Mouse (Mus musculus) embryonic facial prominence, embryonic 14.5 days (tissue): ENCODE results near the gene Parp14. TPM values are rescaled to one million over a fixed set of nuclear protein-coding genes. Genes with fewer than 3 reads are reported as not detected.

Source experiments
- ATAC-seq: fragments of 200-750 bp; cut with Nextera tagmentation; 2 replicates; pipeline ENCODE4 v1.8.0; 2017; ENCODE audit warnings: low read depth, moderate number of reproducible peaks, moderate TSS enrichment
- DNase-seq: peaks from one replicate; pipeline ENCODE4 v3.0.0-alpha.2; 2015; ENCODE audit warnings: low spot score
- H3K27ac ChIP-seq: fragments of 300-500 bp; sonication (generic); replicated peaks from 2 replicates; pipeline ENCODE4 v1.5.1; 2014; ENCODE audit warnings: low read depth, mild to moderate bottlenecking, low read length, moderate library complexity
- H3K27me3 ChIP-seq: fragments of 300-500 bp; sonication (generic); replicated peaks from 2 replicates; pipeline ENCODE4 v1.6.1; 2014; ENCODE audit warnings: low read length; ENCODE audit not compliant: control insufficient read depth, insufficient read depth
- H3K36me3 ChIP-seq: fragments of 300-500 bp; sonication (generic); 2 replicates; pipeline ENCODE4 v1.6.1; 2014; ENCODE audit warnings: low read length, mixed read lengths; ENCODE audit not compliant: control insufficient read depth, insufficient read depth
- H3K4me1 ChIP-seq: fragments of 300-500 bp; sonication (generic); 2 replicates; pipeline ENCODE4 v1.6.1; 2014; ENCODE audit warnings: antibody characterized with exemption, low read length; ENCODE audit not compliant: control insufficient read depth, insufficient read depth
- H3K4me2 ChIP-seq: fragments of 300-500 bp; sonication (generic); 2 replicates; pipeline ENCODE4 v1.6.1; 2014; ENCODE audit warnings: low read depth, mild to moderate bottlenecking, low read length, moderate library complexity, mixed read lengths
- H3K4me3 ChIP-seq: fragments of 300-500 bp; sonication (generic); 2 replicates; pipeline ENCODE4 v1.5.1; 2014; ENCODE audit warnings: low read depth, mild to moderate bottlenecking, low read length
- H3K9ac ChIP-seq: fragments of 300-500 bp; sonication (generic); 2 replicates; pipeline ENCODE4 v1.6.1; 2014; ENCODE audit warnings: low read depth, mild to moderate bottlenecking, low read length, moderate library complexity, mixed read lengths
- H3K9me3 ChIP-seq: fragments of 300-500 bp; sonication (generic); 2 replicates; pipeline ENCODE4 v1.6.1; 2016; ENCODE audit warnings: low read length; ENCODE audit not compliant: control insufficient read depth
- WGBS: fragments of 180-500 bp; shearing (Covaris S2); extraction: QIAGEN DNeasy Blood & Tissue Kit; methylation state at CpG from one replicate; pipeline ENCODE4 v1.1.7; 2014; 5-methylcytosine and 5-hydroxymethylcytosine counted together
- polyA plus RNA-seq: library from polyadenylated mRNA; unstranded; fragments of >200 nt; fragmentation: Nextera tagmentation; extraction: Ambion mirVana; gene quantifications from 2 replicates; pipeline ENCODE4 v1.2.1, GENCODE M21; 2014

Gene Parp14
- polyA plus RNA-seq, 1 experiment from 2014 or later, result 1.3 TPM

DNA sequence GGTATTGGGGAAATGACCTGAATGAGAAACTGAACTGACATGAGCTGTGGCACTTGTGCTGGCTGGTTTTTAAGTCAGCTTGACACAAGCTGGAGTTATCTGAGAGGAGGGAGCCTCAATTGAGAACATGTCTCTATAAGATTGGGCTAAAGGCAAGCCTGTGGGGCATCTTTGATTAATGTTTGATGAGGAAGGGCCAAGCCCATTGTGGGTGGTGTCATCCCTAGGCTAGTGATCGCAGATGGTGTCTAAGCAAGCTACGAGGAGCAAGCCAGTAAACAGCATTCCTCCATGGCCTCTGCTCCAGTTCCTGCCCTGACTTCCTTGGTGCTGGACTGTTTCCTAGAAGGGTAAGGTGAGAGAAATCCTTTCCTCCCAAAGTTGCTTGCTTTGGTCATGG lies 62.5 kb downstream of the Parp14 start:
- Histone ChIP-seq H3K9ac (no peak overlapping the region), H3K9me3 (no peaks in the 10 kb centered on the region), H3K4me3 (no peak overlapping the region), H3K4me2 (no peak overlapping the region), H3K27me3 (no peaks in the 10 kb centered on the region), H3K36me3 (0 out of 2 replicates have a peak, but pooled peaks cover 4% of the 10 kb centered on the region), H3K27ac (no peak overlapping the region), H3K4me1 (no peaks in the 10 kb centered on the region)
- ATAC-seq, result no peak
- DNase-seq, result no peak
- WGBS, result 94% methylated on average over 2 of the region's 2 CpGs

DNA sequence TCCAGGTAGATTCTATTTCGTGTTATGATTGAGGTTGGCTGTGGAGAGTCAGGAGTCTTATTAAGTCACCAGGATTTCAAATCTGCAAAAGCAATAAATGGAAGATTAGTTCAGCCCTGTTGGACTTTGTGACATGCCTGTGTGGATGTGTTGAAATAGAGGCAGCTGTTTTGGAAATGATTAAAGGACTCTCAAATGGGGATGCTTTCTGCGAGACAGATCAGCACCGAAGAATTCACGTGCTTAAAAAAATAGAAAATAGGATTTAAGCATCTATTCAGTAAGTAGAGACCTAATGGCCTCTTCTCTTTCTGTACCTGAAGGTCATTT lies 63.7 kb downstream of the Parp14 start:
- no peaks in the 10 kb centered on the region for H3K9me3 ChIP-seq
- DNase-seq (no peak), ATAC-seq (no peak)
- no peaks in the 10 kb centered on the region for H3K4me1 ChIP-seq
- 90% methylated on average over 4 of the region's 4 CpGs for WGBS
- H3K9ac ChIP-seq, result no peak overlapping the region
- no peaks in the 10 kb centered on the region for H3K27me3 ChIP-seq
- 0 out of 2 replicates have a peak, but pooled peaks cover 4% of the 10 kb centered on the region for H3K36me3 ChIP-seq
- no peak overlapping the region for H3K27ac ChIP-seq
- H3K4me3 ChIP-seq, result no peak overlapping the region
- no peak overlapping the region for H3K4me2 ChIP-seq

DNA sequence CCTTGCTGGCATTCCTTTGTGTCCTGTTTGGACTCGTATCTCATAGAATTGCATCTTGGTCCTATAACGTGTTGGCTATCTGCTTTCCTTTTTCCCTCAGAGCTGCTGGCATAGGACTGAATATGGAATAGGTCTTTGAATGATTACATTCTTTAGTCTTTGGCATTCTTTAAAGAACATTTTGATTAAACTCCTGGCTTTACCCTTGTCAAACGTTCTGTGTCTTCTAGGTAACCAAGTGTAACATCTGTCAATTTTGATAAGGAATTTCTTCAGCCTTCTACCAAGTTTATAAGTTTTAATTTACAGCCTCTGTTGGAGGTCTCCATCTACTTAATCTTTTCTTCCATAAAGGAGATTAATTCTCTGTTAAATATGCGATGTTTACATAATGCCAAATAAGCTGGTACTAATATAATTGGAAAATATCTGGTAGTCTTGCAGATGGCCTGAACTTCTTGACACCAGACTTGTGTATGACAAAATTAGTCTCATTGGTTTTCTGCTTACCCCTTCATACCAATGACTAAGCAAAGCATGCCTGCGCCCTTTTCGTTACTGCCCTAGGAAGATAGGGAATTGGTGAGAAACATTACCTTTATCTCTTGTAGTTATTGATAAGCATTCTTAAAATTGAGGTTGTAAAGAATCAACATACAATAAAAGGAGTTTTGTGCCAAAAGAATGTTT lies 64.2 kb downstream of the Parp14 start:
- H3K4me2 ChIP-seq, result no peak overlapping the region
- H3K9ac ChIP-seq, result no peak overlapping the region
- no peaks in the 10 kb centered on the region for H3K27me3 ChIP-seq
- H3K27ac ChIP-seq, result no peak overlapping the region
- no peak for ATAC-seq
- H3K36me3 ChIP-seq, result 0 out of 2 replicates have a peak, but pooled peaks cover 4% of the 10 kb centered on the region
- H3K4me1 ChIP-seq, result no peaks in the 10 kb centered on the region
- H3K4me3 ChIP-seq, result no peak overlapping the region
- H3K9me3 ChIP-seq, result no peaks in the 10 kb centered on the region
- 85% methylated on average over 6 of the region's 6 CpGs for WGBS
- DNase-seq, result no peak

DNA sequence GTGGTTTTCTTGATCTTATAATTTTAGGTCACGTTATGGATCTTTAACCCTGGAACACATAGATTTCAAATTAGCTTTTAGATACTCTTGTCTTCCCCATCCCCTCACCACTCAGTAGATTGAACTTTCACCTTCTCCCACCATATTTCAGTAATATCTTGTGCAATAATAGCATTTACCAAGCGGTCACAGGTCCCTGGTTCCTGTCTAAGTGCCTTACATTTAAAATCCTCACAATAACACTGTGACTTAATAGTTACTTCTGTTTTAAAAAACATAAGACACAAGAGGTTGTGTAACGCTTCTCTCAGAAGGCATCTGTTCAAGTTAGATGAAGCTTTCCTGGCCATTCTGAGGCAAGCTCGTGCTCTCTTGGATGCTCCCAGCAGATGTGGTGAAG lies 67.6 kb downstream of the Parp14 start:
- Histone ChIP-seq H3K36me3 (peaks cover 17% of the 10 kb centered on the region; the same call in 1 of the 2 replicates), H3K9me3 (peaks cover 14% of the 10 kb centered on the region; the same call in 1 of the 2 replicates), H3K4me3 (no peak overlapping the region), H3K9ac (no peak overlapping the region), H3K4me1 (no peaks in the 10 kb centered on the region), H3K27ac (no peak overlapping the region), H3K4me2 (no peak overlapping the region), H3K27me3 (no peaks in the 10 kb centered on the region)
- WGBS, result 90% methylated on average over 4 of the region's 4 CpGs
- no peak for ATAC-seq
- no peak for DNase-seq

DNA sequence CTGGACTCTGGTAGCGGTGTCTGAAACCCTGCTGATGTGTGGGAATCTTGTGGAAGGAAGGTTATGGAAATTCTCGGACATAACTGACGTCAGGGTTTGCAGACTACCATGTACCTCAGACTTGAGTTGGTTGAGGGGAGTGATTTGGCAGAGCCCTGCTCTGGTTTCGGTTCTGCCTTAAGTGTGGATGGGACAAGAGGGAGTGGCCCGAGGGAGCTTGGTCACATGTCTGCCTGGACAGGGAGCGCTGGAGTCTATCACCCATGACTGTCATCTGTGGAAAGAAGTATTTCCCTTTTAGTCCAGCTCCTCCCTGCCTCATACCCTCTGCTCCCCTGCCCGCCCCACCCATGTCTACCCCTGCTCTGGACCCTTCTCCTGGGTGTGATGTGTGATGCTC lies 69.2 kb downstream of the Parp14 start:
- Histone ChIP-seq H3K9ac (no peak overlapping the region), H3K4me1 (no peaks in the 10 kb centered on the region), H3K27me3 (no peaks in the 10 kb centered on the region), H3K4me2 (no peak overlapping the region), H3K27ac (no peak overlapping the region), H3K36me3 (peaks cover 18% of the 10 kb centered on the region; the same call in 1 of the 2 replicates), H3K4me3 (no peak overlapping the region), H3K9me3 (peaks cover 15% of the 10 kb centered on the region; the same call in 1 of the 2 replicates)
- DNase-seq (no peak), ATAC-seq (no peak)
- WGBS, result 84% methylated on average over 7 of the region's 7 CpGs

DNA sequence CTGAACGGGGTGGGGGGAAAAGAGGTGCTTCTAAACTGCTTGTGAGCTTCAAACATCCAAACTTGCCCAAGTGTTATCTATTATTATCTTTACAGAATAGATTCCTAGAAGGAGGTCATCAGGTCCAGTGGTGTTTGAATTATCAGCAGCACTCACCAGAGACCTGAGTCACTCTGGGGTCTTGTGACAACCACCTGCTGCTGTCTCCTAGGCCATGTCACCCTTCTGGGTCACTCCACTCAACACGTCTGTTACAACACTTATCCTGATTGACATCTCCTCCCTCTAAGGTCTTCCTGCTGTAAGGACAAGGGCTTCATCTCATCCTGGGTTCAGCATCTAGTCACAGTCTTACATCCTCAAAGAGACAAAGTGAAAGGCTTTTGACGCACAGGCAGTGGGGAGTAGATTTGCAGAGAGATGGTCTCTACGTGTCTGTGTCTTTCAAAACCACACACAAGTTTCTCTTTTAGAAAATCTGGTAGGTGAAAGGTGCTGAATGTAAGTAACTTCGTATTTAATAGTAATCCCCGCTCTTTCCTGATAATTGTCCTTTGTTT lies 79.3 kb downstream of the Parp14 start:
- DNase-seq (no peak), ATAC-seq (no peak)
- Histone ChIP-seq H3K9me3 (no peaks in the 10 kb centered on the region), H3K27me3 (no peaks in the 10 kb centered on the region), H3K27ac (no peak overlapping the region), H3K9ac (no peak overlapping the region), H3K4me2 (no peak overlapping the region), H3K4me1 (no peaks in the 10 kb centered on the region), H3K4me3 (no peak overlapping the region), H3K36me3 (peaks cover 23% of the 10 kb centered on the region)
- WGBS, result 83% methylated on average over 6 of the region's 6 CpGs

DNA sequence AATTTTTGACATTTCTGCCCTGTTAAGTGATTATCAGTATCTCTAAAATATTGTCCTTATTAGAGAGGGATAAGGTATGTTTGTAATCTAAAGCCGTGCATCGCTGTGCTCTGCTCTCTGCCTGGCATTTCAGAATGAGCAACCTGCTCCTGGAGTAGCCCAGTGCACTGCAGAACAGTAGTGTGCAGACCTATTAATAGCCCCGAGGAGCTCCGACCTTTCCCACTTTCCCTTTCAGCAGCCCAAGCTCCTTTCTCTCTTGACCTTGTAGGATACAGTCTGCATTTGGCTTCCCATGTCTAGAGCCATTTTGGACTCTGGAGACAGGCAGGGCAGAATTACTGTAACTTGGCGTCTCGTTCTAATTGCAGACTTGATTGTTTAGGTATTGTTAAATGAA lies 83.0 kb downstream of the Parp14 start:
- ATAC-seq (no peak), DNase-seq (no peak)
- H3K4me2 ChIP-seq, result no peak overlapping the region
- H3K27ac ChIP-seq, result no peak overlapping the region
- H3K4me3 ChIP-seq, result no peak overlapping the region
- H3K9ac ChIP-seq, result no peak overlapping the region
- WGBS, result 91% methylated on average over 6 of the region's 6 CpGs
- no peaks in the 10 kb centered on the region for H3K27me3 ChIP-seq
- no peaks in the 10 kb centered on the region for H3K9me3 ChIP-seq
- H3K36me3 ChIP-seq, result peaks cover 23% of the 10 kb centered on the region
- no peaks in the 10 kb centered on the region for H3K4me1 ChIP-seq

DNA sequence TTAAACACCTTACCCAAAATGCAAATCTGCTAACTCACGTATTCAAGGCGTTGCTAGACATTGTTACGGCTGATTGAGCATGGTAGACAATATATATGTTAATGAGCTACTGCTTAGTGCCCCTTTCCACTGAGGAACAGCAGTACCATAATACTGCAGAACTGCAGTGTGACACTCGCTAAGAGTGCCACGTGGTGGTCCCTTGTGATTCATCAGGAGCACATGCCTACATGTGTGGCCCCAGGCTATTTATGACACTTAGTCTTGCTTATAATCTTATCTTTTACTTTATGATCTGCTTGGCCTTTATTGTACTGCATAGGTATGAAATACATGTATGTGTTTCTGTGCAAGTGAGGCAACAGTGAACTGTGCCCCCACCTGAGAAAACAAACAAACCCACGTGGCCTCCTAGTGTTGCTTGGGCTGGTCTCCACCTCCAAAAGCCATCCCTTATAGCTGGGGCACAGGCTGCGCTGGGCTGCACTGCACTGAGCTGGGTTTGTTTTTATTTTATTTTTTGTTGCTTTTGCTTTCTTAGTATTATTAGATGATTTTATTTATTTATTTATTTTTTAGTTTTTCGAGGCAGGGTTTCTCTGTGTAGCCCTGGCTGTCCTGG lies 83.7 kb downstream of the Parp14 start:
- Histone ChIP-seq H3K27me3 (no peaks in the 10 kb centered on the region), H3K36me3 (peaks cover 23% of the 10 kb centered on the region), H3K4me2 (no peak overlapping the region), H3K4me1 (no peaks in the 10 kb centered on the region), H3K4me3 (no peak overlapping the region), H3K9me3 (no peaks in the 10 kb centered on the region), H3K27ac (no peak overlapping the region), H3K9ac (no peak overlapping the region)
- ATAC-seq, result no peak
- no peak for DNase-seq
- WGBS, result 85% methylated on average over 8 of the region's 8 CpGs

DNA sequence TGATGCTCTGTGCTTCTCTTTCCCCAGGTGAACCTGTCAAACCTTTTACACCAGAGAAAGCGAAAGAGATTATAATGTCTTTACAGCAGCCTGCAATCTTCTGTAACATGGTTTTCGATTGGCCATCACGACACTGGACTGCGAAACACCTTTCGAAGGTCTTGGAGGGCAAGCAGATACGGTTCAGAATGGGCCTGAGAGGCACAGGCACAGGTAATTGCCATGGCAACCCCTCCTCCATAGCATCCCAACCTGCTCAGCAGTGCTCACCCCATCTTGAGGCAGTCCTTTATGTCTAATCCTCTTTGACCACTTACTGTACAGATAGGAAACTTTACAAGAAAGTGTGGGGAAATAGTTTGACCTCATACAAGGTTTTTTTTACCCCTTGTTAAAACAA lies 84.2 kb downstream of the Parp14 start:
- no peaks in the 10 kb centered on the region for H3K4me1 ChIP-seq
- no peak for ATAC-seq
- 86% methylated on average over 6 of the region's 6 CpGs for WGBS
- DNase-seq, result no peak
- no peak overlapping the region for H3K9ac ChIP-seq
- no peak overlapping the region for H3K4me2 ChIP-seq
- H3K4me3 ChIP-seq, result no peak overlapping the region
- H3K27me3 ChIP-seq, result no peaks in the 10 kb centered on the region
- H3K9me3 ChIP-seq, result no peaks in the 10 kb centered on the region
- no peak overlapping the region for H3K27ac ChIP-seq
- H3K36me3 ChIP-seq, result peaks cover 23% of the 10 kb centered on the region
